Mouse (Mus musculus) embryonic facial prominence, embryonic 14.5 days (tissue): ENCODE data around the gene Fn3k. TPM values are rescaled to one million over a fixed set of nuclear protein-coding genes. Genes with fewer than 3 reads are reported as not detected.

Experiments used
- ATAC-seq: fragments of 200-750 bp; cut with Nextera tagmentation; 2 replicates; pipeline ENCODE4 v1.8.0; 2017; ENCODE audit warnings: low read depth, moderate number of reproducible peaks, moderate TSS enrichment
- DNase-seq: peaks from one replicate; pipeline ENCODE4 v3.0.0-alpha.2; 2015; ENCODE audit warnings: low spot score
- H3K27ac ChIP-seq: fragments of 300-500 bp; sonication (generic); replicated peaks from 2 replicates; pipeline ENCODE4 v1.5.1; 2014; ENCODE audit warnings: low read depth, mild to moderate bottlenecking, low read length, moderate library complexity
- H3K27me3 ChIP-seq: fragments of 300-500 bp; sonication (generic); replicated peaks from 2 replicates; pipeline ENCODE4 v1.6.1; 2014; ENCODE audit warnings: low read length; ENCODE audit not compliant: control insufficient read depth, insufficient read depth
- H3K36me3 ChIP-seq: fragments of 300-500 bp; sonication (generic); 2 replicates; pipeline ENCODE4 v1.6.1; 2014; ENCODE audit warnings: low read length, mixed read lengths; ENCODE audit not compliant: control insufficient read depth, insufficient read depth
- H3K4me1 ChIP-seq: fragments of 300-500 bp; sonication (generic); 2 replicates; pipeline ENCODE4 v1.6.1; 2014; ENCODE audit warnings: antibody characterized with exemption, low read length; ENCODE audit not compliant: control insufficient read depth, insufficient read depth
- H3K4me2 ChIP-seq: fragments of 300-500 bp; sonication (generic); 2 replicates; pipeline ENCODE4 v1.6.1; 2014; ENCODE audit warnings: low read depth, mild to moderate bottlenecking, low read length, moderate library complexity, mixed read lengths
- H3K4me3 ChIP-seq: fragments of 300-500 bp; sonication (generic); 2 replicates; pipeline ENCODE4 v1.5.1; 2014; ENCODE audit warnings: low read depth, mild to moderate bottlenecking, low read length
- H3K9ac ChIP-seq: fragments of 300-500 bp; sonication (generic); 2 replicates; pipeline ENCODE4 v1.6.1; 2014; ENCODE audit warnings: low read depth, mild to moderate bottlenecking, low read length, moderate library complexity, mixed read lengths
- H3K9me3 ChIP-seq: fragments of 300-500 bp; sonication (generic); 2 replicates; pipeline ENCODE4 v1.6.1; 2016; ENCODE audit warnings: low read length; ENCODE audit not compliant: control insufficient read depth
- WGBS: fragments of 180-500 bp; shearing (Covaris S2); extraction: QIAGEN DNeasy Blood & Tissue Kit; methylation state at CpG from one replicate; pipeline ENCODE4 v1.1.7; 2014; 5-methylcytosine and 5-hydroxymethylcytosine counted together
- polyA plus RNA-seq: library from polyadenylated mRNA; unstranded; fragments of >200 nt; fragmentation: Nextera tagmentation; extraction: Ambion mirVana; gene quantifications from 2 replicates; pipeline ENCODE4 v1.2.1, GENCODE M21; 2014

The Fn3k gene
- polyA plus RNA-seq, 1 experiment from 2014 or later, result 3.7 TPM

GRCm38 (mm10) chr11:121415351-121415750 is 19.4 kb upstream of the Fn3k start:
- H3K9ac ChIP-seq, result no peak overlapping the region
- H3K27me3 ChIP-seq, result no peaks in the 10 kb centered on the region
- peaks cover 1% of the 10 kb centered on the region; the same call in 1 of the 2 replicates for H3K4me1 ChIP-seq
- no peak overlapping the region for H3K4me2 ChIP-seq
- no peaks in the 10 kb centered on the region for H3K36me3 ChIP-seq
- no peak overlapping the region for H3K27ac ChIP-seq
- 62% methylated on average over 5 of the region's 5 CpGs for WGBS
- no peak overlapping the region for H3K4me3 ChIP-seq
- ATAC-seq (no peak), DNase-seq (no peak)
- H3K9me3 ChIP-seq, result no peaks in the 10 kb centered on the region

- Histone ChIP-seq H3K9ac (no peak overlapping the region), H3K27me3 (no peaks in the 10 kb centered on the region), H3K27ac (no peak overlapping the region), H3K4me1 (peaks cover 11% of the 10 kb centered on the region), H3K4me2 (no peak overlapping the region), H3K4me3 (no peak overlapping the region), H3K9me3 (no peaks in the 10 kb centered on the region), H3K36me3 (no peaks in the 10 kb centered on the region)
- WGBS, result 81% methylated on average over 5 of the region's 5 CpGs
- no peak for DNase-seq
- ATAC-seq, result no peak
These were observed 16.7 kb upstream of the Fn3k start for GRCm38 (mm10) chr11:121417971-121418370.

- DNase-seq (no peak), ATAC-seq (no peak)
- H3K4me2 ChIP-seq, result no peak overlapping the region
- H3K36me3 ChIP-seq, result no peaks in the 10 kb centered on the region
- H3K9ac ChIP-seq, result no peak overlapping the region
- H3K27ac ChIP-seq, result no peak overlapping the region
- H3K27me3 ChIP-seq, result no peaks in the 10 kb centered on the region
- peaks cover 11% of the 10 kb centered on the region for H3K4me1 ChIP-seq
- WGBS, result 43% methylated on average over 2 of the region's 2 CpGs
- no peak overlapping the region for H3K4me3 ChIP-seq
- H3K9me3 ChIP-seq, result no peaks in the 10 kb centered on the region
These were observed 15.8 kb upstream of the Fn3k start for GRCm38 (mm10) chr11:121418932-121419331.

- DNase-seq (no peak), ATAC-seq (no peak)
- Histone ChIP-seq H3K4me2 (peak overlapping the region; percentile 82), H3K4me3 (peak overlapping the region; percentile 84), H3K36me3 (no peaks in the 10 kb centered on the region), H3K27me3 (no peaks in the 10 kb centered on the region), H3K9ac (peak overlapping the region; percentile 75; the same call in 1 of the 2 replicates), H3K27ac (peak overlapping the region; percentile 79), H3K9me3 (no peaks in the 10 kb centered on the region), H3K4me1 (peaks cover 11% of the 10 kb centered on the region)
- 48% methylated on average over 5 of the region's 5 CpGs for WGBS
These were observed 14.3 kb upstream of the Fn3k start for GRCm38 (mm10) chr11:121420379-121420778.

- 1% methylated on average over 28 of the region's 28 CpGs for WGBS
- Histone ChIP-seq H3K36me3 (no peaks in the 10 kb centered on the region), H3K9ac (peak within 1 kb of the TSS; percentile 75), H3K27me3 (no peaks in the 10 kb centered on the region), H3K4me3 (peak within 1 kb of the TSS; percentile 84), H3K27ac (peak within 1 kb of the TSS; percentile 79), H3K9me3 (no peaks in the 10 kb centered on the region), H3K4me1 (peaks cover 11% of the 10 kb centered on the region), H3K4me2 (peak within 1 kb of the TSS; percentile 82)
- DNase-seq, result peak; percentile 100
- ATAC-seq, result peak; percentile 99
These were observed 13.7 kb upstream of the Fn3k start, which contains the start of gene Fn3krp for GRCm38 (mm10) chr11:121420830-121421552. TSS of gene Fn3krp (plus strand) at chr11:121421401.

- Histone ChIP-seq H3K4me1 (peaks cover 11% of the 10 kb centered on the region), H3K4me3 (peak overlapping the region; percentile 84), H3K4me2 (peak overlapping the region; percentile 82), H3K36me3 (no peaks in the 10 kb centered on the region), H3K9ac (peak overlapping the region; percentile 75), H3K9me3 (no peaks in the 10 kb centered on the region), H3K27me3 (no peaks in the 10 kb centered on the region), H3K27ac (no peak overlapping the region)
- DNase-seq, result no peak
- ATAC-seq, result peak; percentile 45
- 1% methylated on average over 24 of the region's 28 CpGs for WGBS
These were observed 13.1 kb upstream of the Fn3k start for GRCm38 (mm10) chr11:121421553-121422173.

- Histone ChIP-seq H3K27ac (no peak overlapping the region), H3K27me3 (no peaks in the 10 kb centered on the region)
- 85% methylated on average over 4 of the region's 4 CpGs for WGBS
These were observed 1.3 kb upstream of the Fn3k start for GRCm38 (mm10) chr11:121433397-121433796.

GRCm38 (mm10) chr11:121437236-121437635 is 2.5 kb downstream of the Fn3k start:
- H3K4me2 ChIP-seq, result no peak overlapping the region
- DNase-seq, result no peak
- no peaks in the 10 kb centered on the region for H3K36me3 ChIP-seq
- H3K27me3 ChIP-seq, result no peaks in the 10 kb centered on the region
- H3K9ac ChIP-seq, result no peak overlapping the region
- peaks cover 12% of the 10 kb centered on the region for H3K4me1 ChIP-seq
- WGBS, result 73% methylated on average over 5 of the region's 5 CpGs
- no peak overlapping the region for H3K27ac ChIP-seq
- no peak for ATAC-seq
- no peaks in the 10 kb centered on the region for H3K9me3 ChIP-seq
- no peak overlapping the region for H3K4me3 ChIP-seq

More at GRCm38 (mm10) chr11:121433397-121433796, 1.3 kb upstream of the Fn3k start:
- DNase-seq, result no peak
- Histone ChIP-seq H3K9me3 (no peaks in the 10 kb centered on the region), H3K9ac (no peak overlapping the region), H3K36me3 (peaks cover 23% of the 10 kb centered on the region), H3K4me3 (no peak overlapping the region), H3K4me2 (no peak overlapping the region), H3K4me1 (peaks cover 12% of the 10 kb centered on the region)
- no peak for ATAC-seq
